Mouse (Mus musculus): ENCODE data around the gene Tmem63c. TPM values are rescaled to one million over a fixed set of nuclear protein-coding genes. Genes with fewer than 3 reads are reported as not detected.
A peak's percentile ranks its signal among the peaks of the same experiment; 100 is the strongest.

The Tmem63c gene
- total and polyA plus RNA-seq, 3 experiments: 0.04 TPM; not detected in 2

DNA sequence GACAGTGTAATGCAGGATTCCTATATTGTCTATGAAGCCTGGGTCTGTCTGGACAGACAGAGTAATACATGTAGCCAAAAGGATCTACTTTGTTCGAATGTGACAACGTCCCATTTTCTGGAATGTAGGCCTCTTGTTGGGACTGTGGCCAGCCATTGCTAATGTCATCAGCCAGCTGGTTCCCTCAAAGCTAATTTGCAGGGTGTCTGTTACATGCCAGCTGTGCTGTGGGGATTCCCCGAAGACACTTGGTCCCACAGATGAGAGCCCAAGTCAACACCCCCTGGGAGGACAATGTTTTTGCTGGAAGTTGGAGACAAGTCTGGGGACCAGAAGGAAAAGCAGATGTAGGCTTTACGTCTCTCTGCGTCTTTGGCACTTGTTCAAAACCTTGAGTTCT is 45.3 kb downstream of the Tmem63c start:
- H3K36me3 ChIP-seq (ENCODE audit: control insufficient read depth in 1 of 2, insufficient read depth in 2 of 2, low read length in 2 of 2): no peaks in the 10 kb centered on the region

GRCm38 (mm10) chr12:87070520-87070919 is 49.4 kb downstream of the Tmem63c start:
- H3K79me2 ChIP-seq (ENCODE audit: control insufficient read depth, insufficient read depth, low read length, poor library complexity): no peaks in the 10 kb centered on the region
- no peak overlapping the region for H3K9ac ChIP-seq (ENCODE audit: control insufficient read depth, low read depth, low read length, poor library complexity, severe bottlenecking)
- TF ChIP-seq KAT2A (conservative IDR thresholded peaks at IDR 0.05; ENCODE audit: low read depth, low read length) (no peak), TAL1 (IDR thresholded peaks at IDR 0.05; ENCODE audit: low read length) (no peak), CTCF (IDR thresholded peaks at IDR 0.05 in 2 of 3, conservative IDR thresholded peaks at IDR 0.05 in 1 of 3; ENCODE audit: control insufficient read depth in 1 of 3, insufficient read depth in 1 of 3, low read depth in 2 of 3, low read length in 3 of 3, poor library complexity in 1 of 3, severe bottlenecking in 1 of 3) (peak; percentile 11 to 49 (median 13); a peak in 2 of 6 replicates), SMC3 (IDR thresholded peaks at IDR 0.05; ENCODE audit: low read depth, low read length) (peak; percentile 67), RAD21 (IDR thresholded peaks at IDR 0.05; ENCODE audit: low read depth, low read length) (peak; percentile 31)
- H3K4me1 ChIP-seq (ENCODE audit: control insufficient read depth in 1 of 2, insufficient read depth in 2 of 2, low read length in 2 of 2): no peaks in the 10 kb centered on the region
- no peaks in the 10 kb centered on the region for H3K9me3 ChIP-seq (replicated peaks; ENCODE audit: insufficient read depth, low read length)
- no peak overlapping the region for H3K4me3 ChIP-seq (ENCODE audit: control insufficient read depth in 1 of 2, insufficient read depth in 1 of 2, low read depth in 2 of 2, low read length in 2 of 2)
- no peak overlapping the region for H3K27ac ChIP-seq (ENCODE audit: control insufficient read depth, low read depth, low read length)
- peak; percentile 34 for DNase-seq (ENCODE audit: low read depth, low spot score)
- H3K36me3 ChIP-seq (ENCODE audit: control insufficient read depth in 1 of 2, insufficient read depth in 2 of 2, low read length in 2 of 2): no peaks in the 10 kb centered on the region
- H3K27me3 ChIP-seq (ENCODE audit: control insufficient read depth in 1 of 2, insufficient read depth in 2 of 2, low read length in 2 of 2): peaks cover 0 to 1% of the 10 kb centered on the region in 2 experiments; a peak in 1 of 4 replicates

More for the DNA sequence above, 45.3 kb downstream of the Tmem63c start:
- no peaks in the 10 kb centered on the region for H3K9me3 ChIP-seq (replicated peaks; ENCODE audit: insufficient read depth, low read length)
- no peaks in the 10 kb centered on the region for H3K4me1 ChIP-seq (ENCODE audit: control insufficient read depth in 1 of 2, insufficient read depth in 2 of 2, low read length in 2 of 2)
- TF ChIP-seq MAX (IDR thresholded peaks at IDR 0.05; ENCODE audit: low read length) (no peak), ETS1 (IDR thresholded peaks at IDR 0.05; ENCODE audit: low read depth, low read length) (no peak), RAD21 (IDR thresholded peaks at IDR 0.05; ENCODE audit: low read depth, low read length) (no peak), ZMIZ1 (IDR thresholded peaks at IDR 0.05; ENCODE audit: low read depth, low read length) (no peak), POLR2AphosphoS2 (IDR thresholded peaks at IDR 0.05; ENCODE audit: low read length) (no peak), MXI1 (IDR thresholded peaks at IDR 0.05; ENCODE audit: low read depth, low read length) (no peak), MYC (IDR thresholded peaks at IDR 0.05; ENCODE audit: low read depth, low read length) (no peak), RCOR1 (IDR thresholded peaks at IDR 0.05; ENCODE audit: low read depth, low read length) (no peak), POLR2AphosphoS5 (IDR thresholded peaks at IDR 0.05; ENCODE audit: borderline replicate concordance, low read depth, low read length) (no peak)
- H3K4me3 ChIP-seq (ENCODE audit: control insufficient read depth in 1 of 2, insufficient read depth in 1 of 2, low read depth in 2 of 2, low read length in 2 of 2): no peak overlapping the region
- no peak overlapping the region for H3K9ac ChIP-seq (ENCODE audit: control insufficient read depth, low read depth, low read length, poor library complexity, severe bottlenecking)
- peaks cover 0 to 1% of the 10 kb centered on the region in 2 experiments; a peak in 1 of 4 replicates for H3K27me3 ChIP-seq (ENCODE audit: control insufficient read depth in 1 of 2, insufficient read depth in 2 of 2, low read length in 2 of 2)
- DNase-seq (ENCODE audit: low read depth, low spot score): no peak
- no peak overlapping the region for H3K27ac ChIP-seq (ENCODE audit: control insufficient read depth, low read depth, low read length)
- no peaks in the 10 kb centered on the region for H3K79me2 ChIP-seq (ENCODE audit: control insufficient read depth, insufficient read depth, low read length, poor library complexity)

- Histone ChIP-seq H3K4me3 (ENCODE audit: control insufficient read depth in 1 of 2, insufficient read depth in 1 of 2, low read depth in 2 of 2, low read length in 2 of 2) (no peak overlapping the region), H3K79me2 (ENCODE audit: control insufficient read depth, insufficient read depth, low read length, poor library complexity) (no peaks in the 10 kb centered on the region), H3K27me3 (ENCODE audit: control insufficient read depth in 1 of 2, insufficient read depth in 2 of 2, low read length in 2 of 2) (no peaks in the 10 kb centered on the region; a peak in 1 of 4 replicates), H3K4me1 (ENCODE audit: control insufficient read depth in 1 of 2, insufficient read depth in 2 of 2, low read length in 2 of 2) (no peaks in the 10 kb centered on the region), H3K36me3 (ENCODE audit: control insufficient read depth in 1 of 2, insufficient read depth in 2 of 2, low read length in 2 of 2) (no peaks in the 10 kb centered on the region), H3K9ac (ENCODE audit: control insufficient read depth, low read depth, low read length, poor library complexity, severe bottlenecking) (no peak overlapping the region), H3K9me3 (replicated peaks; ENCODE audit: insufficient read depth, low read length) (no peaks in the 10 kb centered on the region), H3K27ac (ENCODE audit: control insufficient read depth, low read depth, low read length) (no peak overlapping the region)
- TF ChIP-seq HCFC1 (IDR thresholded peaks at IDR 0.05; ENCODE audit: low read depth, low read length) (peak; percentile 55; the same call in 1 of the 2 replicates), ETS1 (IDR thresholded peaks at IDR 0.05; ENCODE audit: low read depth, low read length) (no peak)
- peak; percentile 15 for DNase-seq (ENCODE audit: low read depth, low spot score)
These were observed 55.5 kb downstream of the Tmem63c start for GRCm38 (mm10) chr12:87076610-87077009.

Measured in MEL (cell line).